Mouse (Mus musculus): ENCODE results near the gene Nup153. TPM values are rescaled to one million over a fixed set of nuclear protein-coding genes. Genes with fewer than 3 reads are reported as not detected.

Gene Nup153
- polyA plus RNA-seq, 1 experiment, result 63.8 TPM

DNA sequence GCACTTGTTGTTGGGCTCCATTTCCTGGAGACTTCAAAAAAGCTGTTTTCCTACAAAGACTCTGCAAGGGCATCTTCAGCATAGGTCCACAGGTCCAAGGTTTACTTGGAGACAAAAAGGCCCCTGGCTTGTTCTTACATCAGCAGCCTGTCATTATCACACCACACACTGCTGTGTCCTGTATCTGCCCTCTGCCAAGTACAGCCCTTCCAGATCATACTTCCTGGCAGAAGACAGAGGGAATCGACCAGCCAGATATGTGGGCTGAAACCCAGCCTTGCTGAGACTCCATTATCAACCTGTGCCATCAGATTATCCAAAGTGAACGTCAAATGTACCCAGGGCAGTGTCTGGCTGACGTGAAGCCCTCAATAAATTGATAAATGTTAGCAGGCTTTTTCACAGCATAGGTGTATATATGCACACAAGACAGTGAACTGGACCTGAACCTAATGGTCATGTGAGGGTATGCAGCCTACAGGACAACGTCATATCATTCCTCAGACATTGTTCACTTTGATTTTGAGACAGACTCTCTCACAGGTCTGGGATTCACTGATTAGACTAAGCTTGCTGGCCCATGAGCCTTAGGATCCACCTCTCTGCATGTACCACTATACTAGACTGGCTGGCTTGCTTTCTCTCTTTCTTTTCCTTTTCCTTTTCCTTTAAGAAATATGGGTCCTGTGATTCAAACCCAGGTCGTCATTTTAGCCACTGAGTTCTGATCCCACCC is 20.6 kb upstream of the Nup153 start:
- no peak for TF ChIP-seq POLR2A (IDR thresholded peaks at IDR 0.05; ENCODE audit: low read depth, low read length)
- no peak for TF ChIP-seq CTCF (IDR thresholded peaks at IDR 0.05; ENCODE audit: extremely low read depth, insufficient read depth, insufficient read length, insufficient replicate concordance)
- Histone ChIP-seq H3K4me3 (ENCODE audit: extremely low read depth, insufficient read depth, insufficient read length) (no peak overlapping the region), H3K27me3 (ENCODE audit: control insufficient read depth, insufficient read depth, low read length) (no peaks in the 10 kb centered on the region), H3K4me1 (ENCODE audit: control insufficient read depth, insufficient read depth, insufficient read length) (no peaks in the 10 kb centered on the region), H3K27ac (ENCODE audit: insufficient read depth, low read length) (no peak overlapping the region), H3K36me3 (ENCODE audit: control insufficient read depth, insufficient read depth, low read length) (no peaks in the 10 kb centered on the region)
- WGBS, result 76% methylated on average over 5 of the region's 5 CpGs
- DNase-seq (ENCODE audit: low read depth in 1 of 2, low spot score in 2 of 2), result no peak

DNA sequence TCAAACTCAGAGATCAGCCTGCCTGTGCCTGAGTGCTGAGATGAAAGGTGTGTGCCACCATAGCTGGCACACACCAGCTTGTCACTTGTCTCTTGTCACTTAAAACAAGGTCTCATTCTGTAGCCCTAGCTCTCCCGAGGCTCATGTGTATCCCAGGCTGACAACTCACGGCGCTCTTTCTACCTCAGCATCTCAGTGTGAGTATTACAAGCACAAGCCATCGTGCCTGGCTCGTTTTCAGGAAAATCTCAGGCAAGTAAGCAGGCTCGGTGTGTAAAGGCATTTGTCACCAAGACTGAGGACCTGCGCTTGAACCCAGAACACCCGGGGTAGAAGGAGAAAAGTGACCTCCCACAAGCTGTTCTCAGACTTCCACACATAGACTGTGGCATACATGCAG is 16.1 kb upstream of the Nup153 start:
- H3K27ac ChIP-seq (ENCODE audit: insufficient read depth, low read length), result no peak overlapping the region
- H3K4me1 ChIP-seq (ENCODE audit: control insufficient read depth, insufficient read depth, insufficient read length), result no peaks in the 10 kb centered on the region
- no peak overlapping the region for H3K4me3 ChIP-seq (ENCODE audit: extremely low read depth, insufficient read depth, insufficient read length)
- WGBS, result 88% methylated on average over 8 of the region's 8 CpGs
- TF ChIP-seq POLR2A (IDR thresholded peaks at IDR 0.05; ENCODE audit: low read depth, low read length), result no peak
- no peak for TF ChIP-seq CTCF (IDR thresholded peaks at IDR 0.05; ENCODE audit: extremely low read depth, insufficient read depth, insufficient read length, insufficient replicate concordance)
- no peak for DNase-seq (ENCODE audit: low read depth in 1 of 2, low spot score in 2 of 2)
- no peaks in the 10 kb centered on the region for H3K36me3 ChIP-seq (ENCODE audit: control insufficient read depth, insufficient read depth, low read length)
- no peaks in the 10 kb centered on the region for H3K27me3 ChIP-seq (ENCODE audit: control insufficient read depth, insufficient read depth, low read length)

DNA sequence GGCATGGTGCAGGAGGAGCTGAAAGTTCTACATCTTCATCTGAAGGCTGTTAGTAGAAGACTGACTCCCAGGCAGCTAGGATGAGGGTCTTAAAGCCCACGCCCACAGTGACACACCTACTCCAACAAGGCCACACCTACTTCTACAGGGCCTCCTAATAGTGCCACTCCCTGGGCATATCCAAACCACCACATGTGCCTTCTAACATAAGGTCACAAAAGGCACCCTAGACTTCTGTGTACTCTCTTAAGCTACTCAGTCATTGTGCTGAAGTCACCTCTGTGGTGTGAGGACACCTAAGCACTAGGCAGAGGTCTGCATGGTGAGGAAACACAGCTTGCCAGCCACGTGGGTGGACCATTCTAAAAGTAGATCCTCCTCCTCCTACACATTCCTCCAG is 14.6 kb upstream of the Nup153 start:
- Histone ChIP-seq H3K27me3 (ENCODE audit: control insufficient read depth, insufficient read depth, low read length) (no peaks in the 10 kb centered on the region), H3K4me3 (ENCODE audit: extremely low read depth, insufficient read depth, insufficient read length) (no peak overlapping the region), H3K27ac (ENCODE audit: insufficient read depth, low read length) (no peak overlapping the region), H3K4me1 (ENCODE audit: control insufficient read depth, insufficient read depth, insufficient read length) (peaks cover under 1% of the 10 kb centered on the region; the same call in 1 of the 2 replicates), H3K36me3 (ENCODE audit: control insufficient read depth, insufficient read depth, low read length) (no peaks in the 10 kb centered on the region)
- TF ChIP-seq CTCF (IDR thresholded peaks at IDR 0.05; ENCODE audit: extremely low read depth, insufficient read depth, insufficient read length, insufficient replicate concordance), result no peak
- no peak for TF ChIP-seq POLR2A (IDR thresholded peaks at IDR 0.05; ENCODE audit: low read depth, low read length)
- 56% methylated on average over 2 of the region's 2 CpGs for WGBS
- DNase-seq (ENCODE audit: low read depth in 1 of 2, low spot score in 2 of 2), result no peak

DNA sequence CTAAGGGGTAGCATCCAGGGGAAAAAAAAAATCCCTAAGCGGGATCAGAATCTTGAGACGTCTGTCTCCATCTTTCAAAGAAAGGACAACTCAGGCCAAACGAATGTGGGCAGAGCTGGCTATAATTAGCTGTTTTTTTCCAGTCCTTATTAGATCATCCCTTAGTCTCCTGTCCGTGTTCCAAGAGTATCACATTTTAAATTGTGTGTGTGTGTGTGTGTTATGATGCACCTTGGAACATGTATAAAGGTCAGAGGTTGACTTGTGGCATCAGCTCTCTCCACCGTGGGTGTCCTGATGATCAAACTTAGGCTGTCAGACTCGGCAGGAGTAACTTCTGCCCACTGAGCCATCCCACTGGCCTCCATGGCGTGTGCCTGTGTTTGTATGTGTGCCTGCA is 11.7 kb upstream of the Nup153 start:
- TF ChIP-seq POLR2A (IDR thresholded peaks at IDR 0.05; ENCODE audit: low read depth, low read length), result no peak
- no peak for TF ChIP-seq CTCF (IDR thresholded peaks at IDR 0.05; ENCODE audit: extremely low read depth, insufficient read depth, insufficient read length, insufficient replicate concordance)
- WGBS, result 86% methylated on average over 7 of the region's 7 CpGs
- no peaks in the 10 kb centered on the region for H3K36me3 ChIP-seq (ENCODE audit: control insufficient read depth, insufficient read depth, low read length)
- no peak overlapping the region for H3K4me3 ChIP-seq (ENCODE audit: extremely low read depth, insufficient read depth, insufficient read length)
- DNase-seq (ENCODE audit: low read depth in 1 of 2, low spot score in 2 of 2), result no peak
- no peak overlapping the region for H3K27ac ChIP-seq (ENCODE audit: insufficient read depth, low read length)
- peaks cover 5% of the 10 kb centered on the region; the same call in 1 of the 2 replicates for H3K4me1 ChIP-seq (ENCODE audit: control insufficient read depth, insufficient read depth, insufficient read length)
- H3K27me3 ChIP-seq (ENCODE audit: control insufficient read depth, insufficient read depth, low read length), result no peaks in the 10 kb centered on the region

DNA sequence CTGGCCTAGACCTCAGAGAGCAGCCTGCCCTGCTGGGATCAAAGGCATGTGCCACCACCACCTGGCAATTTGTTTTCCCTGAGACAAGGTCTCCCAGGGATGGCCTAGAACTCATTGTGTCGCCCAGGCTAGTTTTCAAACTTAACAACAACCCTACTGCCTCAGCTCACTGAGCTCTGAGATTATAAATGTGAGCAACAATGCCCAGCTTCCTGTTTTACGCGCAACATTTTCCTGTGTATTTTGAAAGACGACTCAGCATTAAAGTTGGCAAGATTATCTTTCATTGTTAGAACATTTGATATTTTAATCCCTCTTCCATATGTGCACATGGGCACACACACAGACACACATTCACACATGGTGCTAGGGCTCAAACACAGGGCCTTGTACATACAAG is 9.7 kb upstream of the Nup153 start:
- 14% methylated on average over 4 of the region's 4 CpGs for WGBS
- TF ChIP-seq POLR2A (IDR thresholded peaks at IDR 0.05; ENCODE audit: low read depth, low read length) (no peak; the same call in 1 of the 2 replicates), CTCF (IDR thresholded peaks at IDR 0.05; ENCODE audit: extremely low read depth, insufficient read depth, insufficient read length, insufficient replicate concordance) (no peak)
- DNase-seq (ENCODE audit: low read depth in 1 of 2, low spot score in 2 of 2), result peak in 1 of 2 experiments; percentile 25
- Histone ChIP-seq H3K4me3 (ENCODE audit: extremely low read depth, insufficient read depth, insufficient read length) (peak overlapping the region; percentile 19; the same call in 1 of the 2 replicates), H3K27me3 (ENCODE audit: control insufficient read depth, insufficient read depth, low read length) (no peaks in the 10 kb centered on the region), H3K36me3 (ENCODE audit: control insufficient read depth, insufficient read depth, low read length) (no peaks in the 10 kb centered on the region), H3K4me1 (ENCODE audit: control insufficient read depth, insufficient read depth, insufficient read length) (peaks cover 5% of the 10 kb centered on the region; the same call in 1 of the 2 replicates), H3K27ac (ENCODE audit: insufficient read depth, low read length) (peak overlapping the region; percentile 71)

DNA sequence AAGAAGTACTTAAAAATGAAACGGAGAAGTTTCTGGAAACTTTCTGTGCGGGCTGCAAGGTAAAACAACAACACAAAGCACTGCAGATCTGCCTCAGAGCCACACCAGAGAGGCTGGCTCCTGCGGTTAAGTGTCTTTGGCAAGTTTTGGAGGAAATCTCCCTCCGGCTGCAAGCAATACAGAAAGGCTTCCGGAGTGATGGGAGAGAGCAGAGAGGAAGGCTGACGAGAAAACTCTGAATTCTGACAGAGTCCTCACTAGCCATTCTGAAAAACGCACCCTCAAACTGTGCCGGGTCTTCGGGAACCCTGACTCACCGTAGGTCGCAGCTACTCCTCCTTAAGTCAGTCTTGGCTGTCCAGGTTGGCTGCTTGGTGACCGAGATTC is 8.7 kb upstream of the Nup153 start:
- H3K27me3 ChIP-seq (ENCODE audit: control insufficient read depth, insufficient read depth, low read length), result no peaks in the 10 kb centered on the region
- H3K27ac ChIP-seq (ENCODE audit: insufficient read depth, low read length), result peak overlapping the region; percentile 93
- peak in 1 of 2 experiments; percentile 43 for DNase-seq (ENCODE audit: low read depth in 1 of 2, low spot score in 2 of 2)
- peak overlapping the region; percentile 56 for H3K4me3 ChIP-seq (ENCODE audit: extremely low read depth, insufficient read depth, insufficient read length)
- WGBS, result under 1% methylated on average over 12 of the region's 12 CpGs
- TF ChIP-seq POLR2A (IDR thresholded peaks at IDR 0.05; ENCODE audit: low read depth, low read length), result peak; percentile 31; the same call in 1 of the 2 replicates
- TF ChIP-seq CTCF (IDR thresholded peaks at IDR 0.05; ENCODE audit: extremely low read depth, insufficient read depth, insufficient read length, insufficient replicate concordance), result no peak
- peaks cover 5% of the 10 kb centered on the region; the same call in 1 of the 2 replicates for H3K4me1 ChIP-seq (ENCODE audit: control insufficient read depth, insufficient read depth, insufficient read length)
- no peaks in the 10 kb centered on the region for H3K36me3 ChIP-seq (ENCODE audit: control insufficient read depth, insufficient read depth, low read length)

All from spleen, adult 2 months (tissue).